Mouse (Mus musculus): ENCODE results near the gene Frat1. TPM values are rescaled to one million over a fixed set of nuclear protein-coding genes. Genes with fewer than 3 reads are reported as not detected.

Gene Frat1
- total RNA-seq, 2 experiments from 2014 or later = 0.77 to 5.3 TPM

DNA sequence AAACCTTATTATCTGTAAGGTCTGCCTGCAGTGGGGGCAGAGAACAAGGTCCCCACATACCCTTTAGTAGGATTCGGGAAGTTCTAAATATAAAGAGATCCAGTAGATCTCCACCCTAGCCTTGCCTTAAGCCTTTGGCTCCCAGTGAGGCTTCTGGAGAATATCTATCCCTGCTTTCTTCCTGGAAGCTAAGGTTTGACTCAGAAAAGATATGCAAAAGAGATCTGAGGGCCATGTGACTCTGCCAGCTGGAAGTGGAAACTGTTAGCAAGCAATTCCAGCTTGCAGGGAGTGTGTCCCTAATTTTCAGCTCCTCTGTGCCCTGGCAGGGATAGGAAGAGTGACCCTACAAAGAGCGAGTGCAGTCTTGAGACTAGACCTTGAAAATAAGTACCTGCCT lies 42.5 kb downstream of the Frat1 start:
- no peak for ATAC-seq (replicated peaks; ENCODE audit: low FRiP score, poor library complexity, severe bottlenecking)

DNA sequence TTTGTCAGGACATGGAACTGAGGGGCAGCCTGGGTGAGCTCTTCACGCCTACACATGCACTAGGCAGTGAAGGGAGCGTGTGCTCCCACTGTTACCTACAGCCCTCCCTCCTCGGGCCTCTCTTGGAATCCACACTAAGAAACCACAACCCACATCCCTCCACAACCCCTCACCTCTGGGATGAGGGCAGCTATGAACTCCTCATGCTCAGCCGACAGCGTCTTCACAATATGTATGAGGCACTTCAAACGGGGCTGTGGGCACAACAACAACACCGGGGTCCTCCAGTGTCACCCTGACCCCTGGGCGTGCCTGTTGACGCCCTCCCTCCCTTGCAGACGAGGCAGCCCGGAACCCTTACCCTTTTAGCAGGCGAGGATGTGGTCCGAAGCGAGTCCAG lies 44.6 kb downstream of the Frat1 start:
- no peak for ATAC-seq (replicated peaks; ENCODE audit: low FRiP score, poor library complexity, severe bottlenecking)

DNA sequence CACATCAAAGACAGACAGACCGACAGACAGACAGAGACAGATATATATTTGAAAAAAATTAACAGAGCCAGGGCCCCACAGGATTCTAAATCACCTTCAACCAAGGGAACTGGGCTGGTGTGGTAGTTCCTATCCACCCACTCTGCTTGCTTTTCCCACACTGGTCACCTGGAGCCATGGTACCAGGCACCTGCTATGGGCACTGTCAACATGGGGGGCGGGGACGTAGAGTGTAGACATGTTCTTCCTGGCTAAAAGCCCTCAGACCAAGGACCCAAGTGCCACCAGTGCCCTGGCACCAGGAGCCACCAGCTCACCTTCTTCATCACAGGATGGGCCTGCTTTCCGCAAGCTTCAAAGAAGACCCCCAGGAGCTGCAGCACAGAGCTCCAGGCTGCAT lies 52.1 kb downstream of the Frat1 start:
- ATAC-seq (replicated peaks; ENCODE audit: low FRiP score, poor library complexity, severe bottlenecking) = no peak

Other genes with a start within 250 kb of the Frat1 start
- 20.7 and 20.9 TPM in 2 replicates for gene Gm340, start 247.6 kb upstream of the Frat1 start, total RNA-seq (2015; ENCODE audit: low replicate concordance)
- 48.6 and 48.8 TPM in 2 replicates for gene Gm340, start 247.6 kb upstream of the Frat1 start, total RNA-seq (2017; ENCODE audit: low replicate concordance)
- gene Slit1, start 86.3 kb upstream of the Frat1 start, total RNA-seq (2015; ENCODE audit: low replicate concordance) = 0.42 TPM in 1 of 2 replicates, not detected in the other
- 0.14 and 0.51 TPM in 2 replicates for gene Slit1, start 86.3 kb upstream of the Frat1 start, total RNA-seq (2017; ENCODE audit: low replicate concordance)
- 17.5 and 28.6 TPM in 2 replicates for gene Arhgap19, start 27.9 kb upstream of the Frat1 start, total RNA-seq (2015; ENCODE audit: low replicate concordance)
- 28.1 and 28.3 TPM in 2 replicates for gene Arhgap19, start 27.9 kb upstream of the Frat1 start, total RNA-seq (2017; ENCODE audit: low replicate concordance)
- gene Frat2, start 18.2 kb downstream of the Frat1 start, total RNA-seq (2015; ENCODE audit: low replicate concordance) = 2.3 and 4.8 TPM in 2 replicates
- 3.6 and 11.0 TPM in 2 replicates for gene Frat2, start 18.2 kb downstream of the Frat1 start, total RNA-seq (2017; ENCODE audit: low replicate concordance)
- gene Rrp12, start 66.2 kb downstream of the Frat1 start, total RNA-seq (2015; ENCODE audit: low replicate concordance) = 0.63 and 2.9 TPM in 2 replicates
- gene Rrp12, start 66.2 kb downstream of the Frat1 start, total RNA-seq (2017; ENCODE audit: low replicate concordance) = 2.4 and 2.6 TPM in 2 replicates
- gene Pgam1, start 82.0 kb downstream of the Frat1 start, total RNA-seq (2015; ENCODE audit: low replicate concordance) = 154 and 190 TPM in 2 replicates
- gene Pgam1, start 82.0 kb downstream of the Frat1 start, total RNA-seq (2017; ENCODE audit: low replicate concordance) = 58.1 and 69.4 TPM in 2 replicates
- gene Exosc1, start 103.5 kb downstream of the Frat1 start, total RNA-seq (2015; ENCODE audit: low replicate concordance) = 14.0 and 14.6 TPM in 2 replicates
- gene Exosc1, start 103.5 kb downstream of the Frat1 start, total RNA-seq (2017; ENCODE audit: low replicate concordance) = 12.8 and 14.1 TPM in 2 replicates
- gene Zdhhc16, start 103.5 kb downstream of the Frat1 start, total RNA-seq (2015; ENCODE audit: low replicate concordance) = 20.2 and 22.6 TPM in 2 replicates
- gene Zdhhc16, start 103.5 kb downstream of the Frat1 start, total RNA-seq (2017; ENCODE audit: low replicate concordance) = 6.4 and 19.0 TPM in 2 replicates
- 10.0 and 27.0 TPM in 2 replicates for gene Mms19, start 151.2 kb downstream of the Frat1 start, total RNA-seq (2015; ENCODE audit: low replicate concordance)
- 3.5 and 13.9 TPM in 2 replicates for gene Mms19, start 151.2 kb downstream of the Frat1 start, total RNA-seq (2017; ENCODE audit: low replicate concordance)
- gene Ubtd1, start 151.8 kb downstream of the Frat1 start, total RNA-seq (2015; ENCODE audit: low replicate concordance) = 1.9 and 3.7 TPM in 2 replicates
- gene Ubtd1, start 151.8 kb downstream of the Frat1 start, total RNA-seq (2017; ENCODE audit: low replicate concordance) = 2.4 and 3.7 TPM in 2 replicates
- gene Ankrd2, start 206.0 kb downstream of the Frat1 start, total RNA-seq (2015; ENCODE audit: low replicate concordance) = not detected in 2 replicates
- gene Ankrd2, start 206.0 kb downstream of the Frat1 start, total RNA-seq (2017; ENCODE audit: low replicate concordance) = not detected in 2 replicates
- 0.63 TPM in 1 of 2 replicates, not detected in the other for gene Hoga1, start 215.6 kb downstream of the Frat1 start, total RNA-seq (2015; ENCODE audit: low replicate concordance)
- not detected in 2 replicates for gene Hoga1, start 215.6 kb downstream of the Frat1 start, total RNA-seq (2017; ENCODE audit: low replicate concordance)
- gene 4933411K16Rik, start 222.3 kb downstream of the Frat1 start, total RNA-seq (2015; ENCODE audit: low replicate concordance) = not detected in 2 replicates
- gene 4933411K16Rik, start 222.3 kb downstream of the Frat1 start, total RNA-seq (2017; ENCODE audit: low replicate concordance) = 0.42 TPM in 1 of 2 replicates, not detected in the other